Mouse (Mus musculus) right cerebral cortex, adult 18-20 months (tissue): ENCODE measurements around the gene Ccdc50.
A peak's percentile ranks its signal among the peaks of the same experiment; 100 is the strongest.

ENCODE experiments used
- DNase-seq: peaks from one replicate; pipeline ENCODE4 v3.0.0; 2022; ENCODE audit warnings: mixed read lengths

The Ccdc50 gene

GRCm38 (mm10) chr16:27388761-27389451 lies at the start of gene Ccdc50:
TSS of gene Ccdc50 (plus strand) at chr16:27388869.
- DNase-seq, result peak; percentile 79

- no peak for DNase-seq
These were observed 41.1 kb upstream of the Ccdc50 start for GRCm38 (mm10) chr16:27347521-27347920.

- no peak for DNase-seq
These were observed 40.3 kb upstream of the Ccdc50 start for GRCm38 (mm10) chr16:27348359-27348758.

- DNase-seq, result no peak
These were observed 39.4 kb upstream of the Ccdc50 start for GRCm38 (mm10) chr16:27349235-27349634.

- DNase-seq, result no peak
These were observed 38.7 kb upstream of the Ccdc50 start for GRCm38 (mm10) chr16:27349878-27350532.

GRCm38 (mm10) chr16:27354464-27354863 lies 34.2 kb upstream of the Ccdc50 start:
- no peak for DNase-seq

- DNase-seq, result no peak
These were observed 28.6 kb upstream of the Ccdc50 start for GRCm38 (mm10) chr16:27360059-27360458.

GRCm38 (mm10) chr16:27370191-27370590 lies 18.5 kb upstream of the Ccdc50 start, which contains the start of gene Uts2b:
TSS of gene Uts2b (minus strand) at chr16:27370239.
- DNase-seq, result no peak

- no peak for DNase-seq
These were observed 18.0 kb upstream of the Ccdc50 start for GRCm38 (mm10) chr16:27370700-27371099.

GRCm38 (mm10) chr16:27374139-27374538 lies 14.5 kb upstream of the Ccdc50 start:
- no peak for DNase-seq

- DNase-seq, result no peak
These were observed 13.4 kb upstream of the Ccdc50 start for GRCm38 (mm10) chr16:27375318-27375717.

- DNase-seq, result no peak
These were observed 12.1 kb upstream of the Ccdc50 start for GRCm38 (mm10) chr16:27376556-27376955.

GRCm38 (mm10) chr16:27382217-27382616 lies 6.5 kb upstream of the Ccdc50 start:
- no peak for DNase-seq

GRCm38 (mm10) chr16:27384893-27385603 lies 3.6 kb upstream of the Ccdc50 start:
- peak; percentile 39 for DNase-seq

GRCm38 (mm10) chr16:27385649-27386048 lies 3.0 kb upstream of the Ccdc50 start:
- no peak for DNase-seq

- DNase-seq, result no peak
These were observed 1.7 kb upstream of the Ccdc50 start for GRCm38 (mm10) chr16:27386850-27387407.

GRCm38 (mm10) chr16:27387634-27388611 lies 746 bp upstream of the Ccdc50 start:
- no peak for DNase-seq

- no peak for DNase-seq
These were observed 1.0 kb downstream of the Ccdc50 start for GRCm38 (mm10) chr16:27389534-27390282.

- no peak for DNase-seq
These were observed 1.6 kb downstream of the Ccdc50 start for GRCm38 (mm10) chr16:27390306-27390705.

GRCm38 (mm10) chr16:27391845-27392244 lies 3.2 kb downstream of the Ccdc50 start:
- no peak for DNase-seq

- DNase-seq, result no peak
These were observed 6.8 kb downstream of the Ccdc50 start for GRCm38 (mm10) chr16:27395251-27396037.
